Mouse (Mus musculus): ENCODE results near the gene Plekhs1.
"Not testable (repeated sequence)": the region's sequence is repeated elsewhere in the genome, so short reads cannot be mapped to it uniquely, and the experiment has no call there.

The Plekhs1 gene

DNA sequence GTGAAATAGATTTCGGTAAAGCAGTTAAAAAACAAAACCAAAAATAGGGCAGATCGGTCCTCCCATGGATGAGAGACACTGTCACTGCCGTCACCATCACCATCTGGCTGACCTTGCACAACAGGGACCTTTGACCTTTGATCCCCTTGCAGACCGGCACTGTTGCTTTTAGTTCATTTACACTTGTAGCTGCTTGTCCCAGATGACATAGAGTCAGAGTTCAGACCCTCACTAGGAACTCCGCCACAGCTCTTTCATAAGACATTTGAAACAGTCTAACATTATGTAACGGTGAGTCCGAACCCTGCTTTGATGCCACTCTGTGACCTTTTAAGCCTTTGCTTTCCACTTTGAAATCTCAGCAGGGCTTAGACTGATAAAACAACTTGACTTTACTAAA lies 58.0 kb downstream of the Plekhs1 start:
- not testable (repeated sequence) for DNase-seq (ENCODE audit: low spot score)

DNA sequence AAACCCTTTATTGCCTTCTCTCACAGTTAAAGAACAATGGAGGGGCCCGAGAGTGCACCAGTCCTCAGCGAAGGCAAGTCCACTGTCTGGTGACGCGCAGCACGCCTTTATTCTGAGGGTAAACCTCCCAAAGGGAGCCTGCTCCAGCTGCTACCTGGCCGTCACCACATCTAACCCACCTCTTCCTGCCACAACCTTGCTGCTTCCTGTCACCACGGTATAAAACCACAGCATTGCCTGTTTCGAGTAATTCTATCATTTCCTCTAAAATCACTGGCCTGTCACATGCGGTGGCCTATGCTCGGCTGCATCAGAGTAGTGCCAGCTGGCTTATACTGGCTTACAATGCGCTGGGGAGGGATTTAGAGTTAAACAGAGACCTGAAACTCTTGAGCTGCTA lies 69.1 kb downstream of the Plekhs1 start:
- DNase-seq (ENCODE audit: low spot score) = not testable (repeated sequence)

DNA sequence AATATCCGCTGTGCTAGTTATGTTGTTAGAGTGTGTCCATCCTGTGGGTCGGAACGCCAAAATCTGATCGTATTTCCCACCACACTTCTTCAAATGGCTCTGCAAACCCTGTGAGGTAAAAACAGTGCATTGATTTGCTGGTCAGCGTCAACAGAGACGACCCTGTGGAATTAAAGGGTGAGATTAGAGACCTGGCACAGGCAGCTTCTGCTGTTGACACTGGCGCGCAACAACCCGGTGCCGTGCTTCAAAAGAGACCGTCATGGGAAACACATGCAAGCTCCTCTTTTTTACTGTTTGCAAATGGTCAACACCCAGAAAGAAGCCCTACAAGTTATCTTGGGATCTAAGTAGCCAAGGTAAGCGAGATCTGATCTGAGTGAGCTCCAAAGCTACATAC lies 69.8 kb downstream of the Plekhs1 start:
- DNase-seq (ENCODE audit: low spot score) = no peak

DNA sequence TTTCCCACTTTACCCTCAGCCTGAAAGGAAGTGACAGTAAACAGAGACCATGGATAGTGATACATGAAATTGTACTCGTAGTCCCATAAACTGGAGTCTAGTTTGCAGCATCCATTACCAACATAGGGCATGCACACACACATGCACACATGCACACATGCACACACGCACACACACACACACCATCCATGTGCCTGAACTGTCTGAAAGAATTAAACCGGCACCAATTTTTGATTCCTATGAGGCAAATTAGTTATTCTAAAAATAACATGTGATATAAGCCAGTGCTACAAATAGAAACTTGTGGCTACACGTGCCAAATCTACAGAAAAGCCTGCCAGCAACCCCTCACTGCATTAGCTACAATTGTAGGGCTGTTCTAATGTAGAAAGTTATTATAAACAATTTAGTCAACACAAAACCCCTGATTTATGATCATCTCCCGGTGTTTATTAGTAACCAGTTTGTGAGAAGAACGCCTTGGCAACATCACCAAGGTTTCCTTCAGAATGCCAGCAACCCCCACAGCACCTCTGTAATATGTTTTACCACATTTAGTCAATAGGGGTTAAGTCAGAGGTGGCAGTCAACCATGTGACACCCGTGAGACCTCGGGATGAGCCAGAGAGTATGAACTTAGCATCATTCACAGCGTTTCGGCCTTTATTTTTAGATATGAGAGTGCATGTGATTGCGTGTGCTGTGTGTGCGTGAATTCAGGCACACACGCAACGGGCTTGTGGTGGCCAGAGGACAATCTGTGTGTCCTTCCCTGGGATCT lies 72.0 kb downstream of the Plekhs1 start:
- no peak for DNase-seq (ENCODE audit: low spot score)

DNA sequence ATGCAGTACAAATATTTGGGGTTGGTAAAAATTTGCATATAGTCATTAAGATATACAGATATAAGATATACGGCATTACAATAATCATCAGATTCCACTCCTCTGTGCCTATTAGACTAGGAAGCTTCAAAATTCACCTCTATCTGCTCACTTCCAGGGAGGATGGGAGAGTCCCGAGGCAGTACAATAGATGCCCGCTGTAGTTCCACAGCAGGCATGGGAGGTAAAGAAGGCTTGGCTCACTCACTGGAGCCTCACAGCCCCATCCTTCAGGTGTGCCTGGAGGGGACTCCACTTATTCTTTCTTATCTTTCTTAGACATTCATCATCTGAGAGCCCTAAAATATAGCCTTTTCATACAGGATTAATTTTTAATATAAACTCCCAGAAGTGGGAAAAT lies 72.9 kb downstream of the Plekhs1 start:
- DNase-seq (ENCODE audit: low spot score) = no peak

DNA sequence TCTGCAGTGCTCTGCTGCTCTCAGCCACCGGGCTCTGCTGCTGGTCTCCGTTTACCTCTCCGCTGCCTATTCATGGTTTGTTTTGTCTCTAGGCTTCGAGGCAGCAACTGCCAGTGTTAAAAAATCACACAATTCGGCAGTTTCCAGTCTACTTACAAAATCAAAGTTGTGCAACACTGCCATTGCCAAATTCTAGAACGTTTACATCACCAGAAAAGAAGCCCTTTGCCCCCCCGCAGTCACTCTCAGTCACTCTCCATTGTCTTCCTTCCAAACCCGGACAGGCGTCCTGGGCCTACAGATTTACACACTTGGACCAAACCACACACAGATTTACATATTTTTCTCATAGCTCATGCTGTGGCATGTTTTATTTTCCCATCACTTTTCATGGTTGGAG lies 73.6 kb downstream of the Plekhs1 start:
- no peak for DNase-seq (ENCODE audit: low spot score)

DNA sequence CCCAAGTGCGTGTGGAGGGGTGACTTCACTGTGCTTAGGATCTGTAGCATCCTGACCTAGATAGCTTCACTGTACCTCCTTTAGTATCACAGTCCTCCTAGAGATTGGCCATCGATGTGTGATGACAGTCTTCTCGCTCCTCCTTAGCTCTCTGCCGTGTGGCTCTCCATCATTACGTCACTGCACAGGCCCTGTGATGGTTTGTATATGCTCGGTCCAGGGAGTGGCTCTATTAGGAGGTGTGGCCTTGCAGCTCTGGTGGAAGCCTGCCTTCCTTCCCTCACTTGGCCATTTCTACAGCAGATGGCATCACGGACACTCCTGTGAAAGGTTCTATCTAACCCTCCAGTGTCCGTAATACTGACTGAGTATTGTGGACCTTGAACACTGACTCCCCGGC lies 74.3 kb downstream of the Plekhs1 start:
- no peak for DNase-seq (ENCODE audit: low spot score)

Data from retina, embryonic 14.5 days (tissue).